Mouse (Mus musculus) heart, adult 2 months (tissue): ENCODE results near the gene Mrpl18.

Experiments used
- CTCF ChIP-seq: fragments of 200-600 bp; IDR thresholded peaks from 2 replicates; pipeline ENCODE4 v1.8.1; 2022; ENCODE audit warnings: antibody characterized with exemption, mild to moderate bottlenecking, moderate library complexity
- POLR2A ChIP-seq: fragments of 200-500 bp; IDR thresholded peaks from 2 replicates; pipeline ENCODE4 v1.6.1; 2011; ENCODE audit warnings: mild to moderate bottlenecking, low read depth, low read length, control low read depth; ENCODE audit not compliant: insufficient read depth

DNA sequence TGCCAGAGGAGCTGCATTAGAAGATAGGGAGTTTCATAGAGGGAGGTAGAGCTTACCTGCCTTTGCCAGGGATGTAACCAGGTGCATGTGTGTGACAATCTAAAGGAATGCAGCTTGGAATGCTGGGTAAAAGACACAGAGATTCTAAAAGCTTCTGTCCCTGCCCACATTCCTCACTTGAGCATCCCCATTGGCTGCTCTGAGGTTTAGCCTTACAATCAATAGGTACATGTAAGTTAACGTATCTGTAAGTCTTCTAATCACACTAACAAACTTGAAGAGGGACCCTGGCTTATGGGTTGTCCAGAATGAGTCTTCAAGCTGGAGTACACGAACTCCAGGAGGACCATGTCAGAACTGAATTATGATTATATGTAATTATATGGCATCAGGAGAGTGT is 48.1 kb downstream of the Mrpl18 start, which contains the start of gene Mas1:
- TF ChIP-seq POLR2A (no peak), CTCF (no peak)
